Mouse (Mus musculus): ENCODE measurements at regions not wholly inside any gene's neighbourhood (a gene's known extent, or its start where the extent isn't known, plus 50 kb on each side); places are given as distances from the start of the nearest gene placed in this dataset.
A peak's percentile ranks its signal among the peaks of the same experiment; 100 is the strongest.

- no peaks in the 10 kb centered on the region for H3K4me1 ChIP-seq
- H3K9me3 ChIP-seq: no peaks in the 10 kb centered on the region
- H3K36me3 ChIP-seq: no peaks in the 10 kb centered on the region
- WGBS: 43% methylated on average over 2 of the region's 2 CpGs
- no peak for ATAC-seq (ENCODE audit: extremely low read depth, insufficient number of reproducible peaks, low FRiP score, low TSS enrichment)
- no peak overlapping the region for H3K9ac ChIP-seq
- H3K27ac ChIP-seq (replicated peaks): no peak overlapping the region
- no peak overlapping the region for H3K4me3 ChIP-seq
- no peak overlapping the region for H3K4me2 ChIP-seq
- H3K27me3 ChIP-seq (replicated peaks): no peaks in the 10 kb centered on the region
Observed at GRCm38 (mm10) chr16:27878499-27878898, 489.8 kb downstream of the Ccdc50 start.

GRCm38 (mm10) chr16:27878950-27879349 is 490.3 kb downstream of the Ccdc50 start:
- Histone ChIP-seq H3K9ac (no peak overlapping the region), H3K36me3 (no peaks in the 10 kb centered on the region), H3K4me2 (no peak overlapping the region), H3K4me3 (no peak overlapping the region), H3K9me3 (no peaks in the 10 kb centered on the region), H3K27ac (replicated peaks) (no peak overlapping the region), H3K27me3 (replicated peaks) (no peaks in the 10 kb centered on the region), H3K4me1 (no peaks in the 10 kb centered on the region)
- 34% methylated on average over 3 of the region's 3 CpGs for WGBS
- no peak for ATAC-seq (ENCODE audit: extremely low read depth, insufficient number of reproducible peaks, low FRiP score, low TSS enrichment)

- Histone ChIP-seq H3K27ac (replicated peaks) (no peak overlapping the region), H3K9me3 (no peaks in the 10 kb centered on the region), H3K36me3 (no peaks in the 10 kb centered on the region), H3K4me2 (no peak overlapping the region), H3K4me1 (no peaks in the 10 kb centered on the region), H3K9ac (no peak overlapping the region), H3K27me3 (replicated peaks) (no peaks in the 10 kb centered on the region), H3K4me3 (no peak overlapping the region)
- no peak for ATAC-seq (ENCODE audit: extremely low read depth, insufficient number of reproducible peaks, low FRiP score, low TSS enrichment)
- WGBS: 55% methylated on average over 2 of the region's 2 CpGs
Observed at GRCm38 (mm10) chr16:27884363-27884762, 495.7 kb downstream of the Ccdc50 start.

GRCm38 (mm10) chr16:27906036-27906435 is 517.4 kb downstream of the Ccdc50 start:
- no peak overlapping the region for H3K9ac ChIP-seq
- ATAC-seq (ENCODE audit: extremely low read depth, insufficient number of reproducible peaks, low FRiP score, low TSS enrichment): no peak
- no peaks in the 10 kb centered on the region for H3K27me3 ChIP-seq (replicated peaks)
- no peaks in the 10 kb centered on the region for H3K4me1 ChIP-seq
- no peaks in the 10 kb centered on the region for H3K36me3 ChIP-seq
- H3K9me3 ChIP-seq: no peaks in the 10 kb centered on the region
- no peak overlapping the region for H3K4me3 ChIP-seq
- H3K4me2 ChIP-seq: no peak overlapping the region
- H3K27ac ChIP-seq (replicated peaks): no peak overlapping the region
- no CpG with 5 or more reads among the region's 2 CpGs for WGBS

GRCm38 (mm10) chr16:27915422-27915821 is 526.8 kb downstream of the Ccdc50 start:
- no peak for ATAC-seq (ENCODE audit: extremely low read depth, insufficient number of reproducible peaks, low FRiP score, low TSS enrichment)
- Histone ChIP-seq H3K27me3 (replicated peaks) (no peaks in the 10 kb centered on the region), H3K9me3 (no peaks in the 10 kb centered on the region), H3K9ac (no peak overlapping the region), H3K4me3 (no peak overlapping the region), H3K27ac (replicated peaks) (no peak overlapping the region), H3K4me1 (no peaks in the 10 kb centered on the region), H3K36me3 (no peaks in the 10 kb centered on the region), H3K4me2 (no peak overlapping the region)
- 85% methylated on average over 1 of the region's 1 CpGs for WGBS

GRCm38 (mm10) chr16:27925528-27926360 is 537.1 kb downstream of the Ccdc50 start:
- Histone ChIP-seq H3K36me3 (no peaks in the 10 kb centered on the region), H3K4me2 (peak overlapping the region; percentile 30; the same call in 1 of the 2 replicates), H3K9me3 (no peaks in the 10 kb centered on the region), H3K4me1 (peaks cover 12% of the 10 kb centered on the region; the same call in 1 of the 2 replicates), H3K27ac (replicated peaks) (no peak overlapping the region), H3K9ac (no peak overlapping the region), H3K27me3 (replicated peaks) (no peaks in the 10 kb centered on the region), H3K4me3 (no peak overlapping the region)
- no peak for ATAC-seq (ENCODE audit: extremely low read depth, insufficient number of reproducible peaks, low FRiP score, low TSS enrichment)
- 33% methylated on average over 7 of the region's 7 CpGs for WGBS

GRCm38 (mm10) chr16:27926361-27926651 is 537.6 kb downstream of the Ccdc50 start:
- no peak overlapping the region for H3K4me3 ChIP-seq
- H3K36me3 ChIP-seq: no peaks in the 10 kb centered on the region
- H3K27me3 ChIP-seq (replicated peaks): no peaks in the 10 kb centered on the region
- no peak overlapping the region for H3K9ac ChIP-seq
- peaks cover 12% of the 10 kb centered on the region; the same call in 1 of the 2 replicates for H3K4me1 ChIP-seq
- 30% methylated on average over 1 of the region's 1 CpGs for WGBS
- no peak overlapping the region for H3K27ac ChIP-seq (replicated peaks)
- H3K4me2 ChIP-seq: no peak overlapping the region
- ATAC-seq (ENCODE audit: extremely low read depth, insufficient number of reproducible peaks, low FRiP score, low TSS enrichment): no peak
- no peaks in the 10 kb centered on the region for H3K9me3 ChIP-seq

- H3K4me1 ChIP-seq: no peaks in the 10 kb centered on the region
- H3K36me3 ChIP-seq: no peaks in the 10 kb centered on the region
- no peak for ATAC-seq (ENCODE audit: extremely low read depth, insufficient number of reproducible peaks, low FRiP score, low TSS enrichment)
- H3K9me3 ChIP-seq: no peaks in the 10 kb centered on the region
- H3K9ac ChIP-seq: no peak overlapping the region
- no peaks in the 10 kb centered on the region for H3K27me3 ChIP-seq (replicated peaks)
- no peak overlapping the region for H3K27ac ChIP-seq (replicated peaks)
- no peak overlapping the region for H3K4me3 ChIP-seq
- no peak overlapping the region for H3K4me2 ChIP-seq
- 67% methylated on average over 3 of the region's 3 CpGs for WGBS
Observed at GRCm38 (mm10) chr16:27949291-27949690, 560.6 kb downstream of the Ccdc50 start.

GRCm38 (mm10) chr16:27949811-27950210 is 561.1 kb downstream of the Ccdc50 start:
- no peak overlapping the region for H3K27ac ChIP-seq (replicated peaks)
- no peak overlapping the region for H3K4me2 ChIP-seq
- H3K9ac ChIP-seq: no peak overlapping the region
- no peaks in the 10 kb centered on the region for H3K27me3 ChIP-seq (replicated peaks)
- no peaks in the 10 kb centered on the region for H3K36me3 ChIP-seq
- 17% methylated on average over 3 of the region's 3 CpGs for WGBS
- H3K9me3 ChIP-seq: no peaks in the 10 kb centered on the region
- H3K4me3 ChIP-seq: no peak overlapping the region
- H3K4me1 ChIP-seq: no peaks in the 10 kb centered on the region
- no peak for ATAC-seq (ENCODE audit: extremely low read depth, insufficient number of reproducible peaks, low FRiP score, low TSS enrichment)

- no peak overlapping the region for H3K27ac ChIP-seq (replicated peaks)
- H3K4me2 ChIP-seq: no peak overlapping the region
- no peak for ATAC-seq (ENCODE audit: extremely low read depth, insufficient number of reproducible peaks, low FRiP score, low TSS enrichment)
- H3K36me3 ChIP-seq: no peaks in the 10 kb centered on the region
- H3K9me3 ChIP-seq: no peaks in the 10 kb centered on the region
- WGBS: 76% methylated on average over 2 of the region's 2 CpGs
- no peaks in the 10 kb centered on the region for H3K27me3 ChIP-seq (replicated peaks)
- no peak overlapping the region for H3K4me3 ChIP-seq
- no peak overlapping the region for H3K9ac ChIP-seq
- H3K4me1 ChIP-seq: no peaks in the 10 kb centered on the region
Observed at GRCm38 (mm10) chr16:27962811-27963210, 574.1 kb downstream of the Ccdc50 start.

- Histone ChIP-seq H3K9me3 (no peaks in the 10 kb centered on the region), H3K9ac (no peak overlapping the region), H3K27me3 (replicated peaks) (no peaks in the 10 kb centered on the region), H3K4me2 (no peak overlapping the region), H3K4me3 (no peak overlapping the region), H3K36me3 (no peaks in the 10 kb centered on the region), H3K4me1 (no peaks in the 10 kb centered on the region), H3K27ac (replicated peaks) (no peak overlapping the region)
- WGBS: 72% methylated on average over 4 of the region's 4 CpGs
- no peak for ATAC-seq (ENCODE audit: extremely low read depth, insufficient number of reproducible peaks, low FRiP score, low TSS enrichment)
Observed at GRCm38 (mm10) chr16:27978730-27979440, 590.2 kb downstream of the Ccdc50 start.

Data from heart, embryonic 13.5 days (tissue).